Mouse (Mus musculus): Measurements from ENCODE around the gene Abtb1. TPM values are rescaled to one million over a fixed set of nuclear protein-coding genes. Genes with fewer than 3 reads are reported as not detected.

The Abtb1 gene
- polyA plus RNA-seq, 1 experiment from 2014 or later, result 41.0 TPM

- Histone ChIP-seq H3K4me1 (replicated peaks; ENCODE audit: insufficient read depth, low read length) (no peaks in the 10 kb centered on the region), H3K27me3 (ENCODE audit: insufficient read depth, low read length) (no peaks in the 10 kb centered on the region), H3K27ac (no peak overlapping the region), H3K4me2 (ENCODE audit: low read length) (no peak overlapping the region), H3K36me3 (ENCODE audit: insufficient read depth, low read length) (peaks cover 64% of the 10 kb centered on the region), H3K4me3 (replicated peaks; ENCODE audit: low read depth, low read length) (no peak overlapping the region), H3K9me3 (replicated peaks; ENCODE audit: low read length) (no peaks in the 10 kb centered on the region), H3K9ac (ENCODE audit: low read depth, low read length) (no peak overlapping the region)
- no peak for TF ChIP-seq CTCF (IDR thresholded peaks at IDR 0.05; ENCODE audit: low read depth)
- no peak for ATAC-seq (replicated peaks; ENCODE audit: low FRiP score, low read depth)
- 96% methylated on average over 17 of the region's 17 CpGs for WGBS
- no peak for DNase-seq (ENCODE audit: low spot score)
Observed at GRCm38 (mm10) chr6:88884690-88885089, 42.9 kb upstream of the Abtb1 start.

GRCm38 (mm10) chr6:88884195-88884594 is 42.4 kb upstream of the Abtb1 start:
- Histone ChIP-seq H3K27ac (no peak overlapping the region), H3K4me1 (replicated peaks; ENCODE audit: insufficient read depth, low read length) (no peaks in the 10 kb centered on the region), H3K9me3 (replicated peaks; ENCODE audit: low read length) (no peaks in the 10 kb centered on the region), H3K27me3 (ENCODE audit: insufficient read depth, low read length) (no peaks in the 10 kb centered on the region), H3K9ac (ENCODE audit: low read depth, low read length) (no peak overlapping the region), H3K4me3 (replicated peaks; ENCODE audit: low read depth, low read length) (no peak overlapping the region), H3K36me3 (ENCODE audit: insufficient read depth, low read length) (peaks cover 60% of the 10 kb centered on the region), H3K4me2 (ENCODE audit: low read length) (no peak overlapping the region)
- DNase-seq (ENCODE audit: low spot score) (no peak), ATAC-seq (replicated peaks; ENCODE audit: low FRiP score, low read depth) (no peak)
- TF ChIP-seq CTCF (IDR thresholded peaks at IDR 0.05; ENCODE audit: low read depth), result no peak
- WGBS, result 91% methylated on average over 10 of the region's 10 CpGs

- Histone ChIP-seq H3K36me3 (ENCODE audit: insufficient read depth, low read length) (peaks cover 33% of the 10 kb centered on the region), H3K4me1 (replicated peaks; ENCODE audit: insufficient read depth, low read length) (no peaks in the 10 kb centered on the region), H3K27me3 (ENCODE audit: insufficient read depth, low read length) (no peaks in the 10 kb centered on the region), H3K4me3 (replicated peaks; ENCODE audit: low read depth, low read length) (no peak overlapping the region), H3K27ac (no peak overlapping the region), H3K9ac (ENCODE audit: low read depth, low read length) (no peak overlapping the region), H3K4me2 (ENCODE audit: low read length) (no peak overlapping the region), H3K9me3 (replicated peaks; ENCODE audit: low read length) (no peaks in the 10 kb centered on the region)
- TF ChIP-seq CTCF (IDR thresholded peaks at IDR 0.05; ENCODE audit: low read depth), result no peak
- 87% methylated on average over 7 of the region's 7 CpGs for WGBS
- DNase-seq (ENCODE audit: low spot score) (no peak), ATAC-seq (replicated peaks; ENCODE audit: low FRiP score, low read depth) (no peak)
Observed at GRCm38 (mm10) chr6:88881334-88881733, 39.5 kb upstream of the Abtb1 start.

GRCm38 (mm10) chr6:88879471-88879870 is 37.7 kb upstream of the Abtb1 start:
- TF ChIP-seq CTCF (IDR thresholded peaks at IDR 0.05; ENCODE audit: low read depth), result peak; percentile 42; the same call in 1 of the 2 replicates
- H3K4me3 ChIP-seq (replicated peaks; ENCODE audit: low read depth, low read length), result no peak overlapping the region
- no peaks in the 10 kb centered on the region for H3K27me3 ChIP-seq (ENCODE audit: insufficient read depth, low read length)
- no peak for DNase-seq (ENCODE audit: low spot score)
- H3K4me1 ChIP-seq (replicated peaks; ENCODE audit: insufficient read depth, low read length), result no peaks in the 10 kb centered on the region
- H3K9ac ChIP-seq (ENCODE audit: low read depth, low read length), result no peak overlapping the region
- 66% methylated on average over 4 of the region's 4 CpGs for WGBS
- no peak for ATAC-seq (replicated peaks; ENCODE audit: low FRiP score, low read depth)
- peaks cover 20% of the 10 kb centered on the region for H3K36me3 ChIP-seq (ENCODE audit: insufficient read depth, low read length)
- H3K27ac ChIP-seq, result no peak overlapping the region
- no peak overlapping the region for H3K4me2 ChIP-seq (ENCODE audit: low read length)
- no peaks in the 10 kb centered on the region for H3K9me3 ChIP-seq (replicated peaks; ENCODE audit: low read length)

- DNase-seq (ENCODE audit: low spot score) (peak; percentile 76), ATAC-seq (replicated peaks; ENCODE audit: low FRiP score, low read depth) (peak; percentile 67)
- H3K4me1 ChIP-seq (replicated peaks; ENCODE audit: insufficient read depth, low read length), result no peaks in the 10 kb centered on the region
- H3K4me2 ChIP-seq (ENCODE audit: low read length), result peak within 1 kb of the TSS; percentile 99
- WGBS, result 5% methylated on average over 62 of the region's 63 CpGs
- no peak for TF ChIP-seq CTCF (IDR thresholded peaks at IDR 0.05; ENCODE audit: low read depth)
- H3K9me3 ChIP-seq (replicated peaks; ENCODE audit: low read length), result no peaks in the 10 kb centered on the region
- no peaks in the 10 kb centered on the region for H3K36me3 ChIP-seq (ENCODE audit: insufficient read depth, low read length)
- H3K27me3 ChIP-seq (ENCODE audit: insufficient read depth, low read length), result no peaks in the 10 kb centered on the region
- peak within 1 kb of the TSS; percentile 71 for H3K4me3 ChIP-seq (replicated peaks; ENCODE audit: low read depth, low read length)
- H3K27ac ChIP-seq, result no peak within 1 kb of the TSS; the same call in 1 of the 2 replicates
- H3K9ac ChIP-seq (ENCODE audit: low read depth, low read length), result peak within 1 kb of the TSS; percentile 81
Observed at GRCm38 (mm10) chr6:88874868-88875508, 33.2 kb upstream of the Abtb1 start, which contains the start of gene Podxl2. Gene Podxl2 (minus strand): TSS chr6:88875044.

- WGBS, result under 1% methylated on average over 66 of the region's 74 CpGs
- Histone ChIP-seq H3K9ac (ENCODE audit: low read depth, low read length) (peak overlapping the region; percentile 81), H3K4me1 (replicated peaks; ENCODE audit: insufficient read depth, low read length) (no peaks in the 10 kb centered on the region), H3K4me2 (ENCODE audit: low read length) (peak overlapping the region; percentile 99), H3K27me3 (ENCODE audit: insufficient read depth, low read length) (no peaks in the 10 kb centered on the region), H3K9me3 (replicated peaks; ENCODE audit: low read length) (no peaks in the 10 kb centered on the region), H3K4me3 (replicated peaks; ENCODE audit: low read depth, low read length) (peak overlapping the region; percentile 71), H3K27ac (no peak overlapping the region; the same call in 1 of the 2 replicates), H3K36me3 (ENCODE audit: insufficient read depth, low read length) (no peaks in the 10 kb centered on the region)
- ATAC-seq (replicated peaks; ENCODE audit: low FRiP score, low read depth) (peak; percentile 59), DNase-seq (ENCODE audit: low spot score) (peak; percentile 47)
- TF ChIP-seq CTCF (IDR thresholded peaks at IDR 0.05; ENCODE audit: low read depth), result no peak
Observed at GRCm38 (mm10) chr6:88873965-88874867, 32.4 kb upstream of the Abtb1 start.

Measured in kidney, postnatal 0 days (tissue).